Mouse (Mus musculus): Measurements from ENCODE around the gene Add1. TPM values are rescaled to one million over a fixed set of nuclear protein-coding genes. Genes with fewer than 3 reads are reported as not detected.

Add1 gene
- total RNA-seq (2021), result 100 to 1,000 TPM; 127 to 136 TPM
- long read RNA-seq, experiment 1, full-length matches to known transcripts, result 27 of 45 reads
- long read RNA-seq, experiment 1, partial matches to known transcripts, result 5 of 45 reads
- long read RNA-seq, experiment 1, other reads (novel, unspliced or antisense), result 13 of 45 reads
- long read RNA-seq, experiment 2, transcript Add1-205 (15 exons, 3,761 nt), result major isoform, 15 of 75 reads
- long read RNA-seq, experiment 2, partial matches to known transcripts, result 56 of 75 reads
- long read RNA-seq, experiment 2, other reads (novel, unspliced or antisense), result 4 of 75 reads

- peak; percentile 93 to 94 for DNase-seq (ENCODE audit: low spot score in 2 of 2)
These were observed at the start of gene Add1 for GRCm38 (mm10) chr5:34573268-34574221. Gene Add1 (plus strand): TSS chr5:34573664.

GRCm38 (mm10) chr5:34523958-34524485, 49.4 kb upstream of the Add1 start:
- no peak for DNase-seq (ENCODE audit: low spot score in 2 of 2)

GRCm38 (mm10) chr5:34524511-34524910, 49.0 kb upstream of the Add1 start:
- DNase-seq (ENCODE audit: low spot score in 2 of 2), result peak in 1 of 2 experiments; percentile 19

GRCm38 (mm10) chr5:34525663-34526476, 47.6 kb upstream of the Add1 start, which contains the start of gene Sh3bp2:
Gene Sh3bp2 (plus strand): TSS chr5:34525838.
- DNase-seq (ENCODE audit: low spot score in 2 of 2), result peak; percentile 97 to 98

GRCm38 (mm10) chr5:34526477-34526775, 47.0 kb upstream of the Add1 start:
- no peak for DNase-seq (ENCODE audit: low spot score in 2 of 2)

- peak in 1 of 2 experiments; percentile 18 for DNase-seq (ENCODE audit: low spot score in 2 of 2)
These were observed 46.1 kb upstream of the Add1 start for GRCm38 (mm10) chr5:34527352-34527751.

GRCm38 (mm10) chr5:34528724-34529123, 44.7 kb upstream of the Add1 start:
- DNase-seq (ENCODE audit: low spot score in 2 of 2), result no peak

GRCm38 (mm10) chr5:34530116-34530515, 43.3 kb upstream of the Add1 start:
- DNase-seq (ENCODE audit: low spot score in 2 of 2), result no peak

GRCm38 (mm10) chr5:34530687-34531086, 42.8 kb upstream of the Add1 start:
- DNase-seq (ENCODE audit: low spot score in 2 of 2), result no peak

- no peak for DNase-seq (ENCODE audit: low spot score in 2 of 2)
These were observed 40.4 kb upstream of the Add1 start for GRCm38 (mm10) chr5:34533066-34533465.

GRCm38 (mm10) chr5:34533820-34534219, 39.6 kb upstream of the Add1 start:
- peak in 1 of 2 experiments; percentile 29 for DNase-seq (ENCODE audit: low spot score in 2 of 2)

GRCm38 (mm10) chr5:34534776-34535581, 38.5 kb upstream of the Add1 start:
- DNase-seq (ENCODE audit: low spot score in 2 of 2), result peak; percentile 58 to 74

GRCm38 (mm10) chr5:34535831-34536230, 37.6 kb upstream of the Add1 start:
- peak in 1 of 2 experiments; percentile 42 for DNase-seq (ENCODE audit: low spot score in 2 of 2)

GRCm38 (mm10) chr5:34538079-34538478, 35.4 kb upstream of the Add1 start:
- no peak for DNase-seq (ENCODE audit: low spot score in 2 of 2)

GRCm38 (mm10) chr5:34538527-34538926, 34.9 kb upstream of the Add1 start:
- no peak for DNase-seq (ENCODE audit: low spot score in 2 of 2)

GRCm38 (mm10) chr5:34539121-34539520, 34.3 kb upstream of the Add1 start:
- DNase-seq (ENCODE audit: low spot score in 2 of 2), result no peak

- no peak for DNase-seq (ENCODE audit: low spot score in 2 of 2)
These were observed 31.3 kb upstream of the Add1 start for GRCm38 (mm10) chr5:34542166-34542565.

- DNase-seq (ENCODE audit: low spot score in 2 of 2), result no peak
These were observed 30.4 kb upstream of the Add1 start for GRCm38 (mm10) chr5:34543114-34543513.

GRCm38 (mm10) chr5:34547410-34547809, 26.1 kb upstream of the Add1 start:
- DNase-seq (ENCODE audit: low spot score in 2 of 2), result no peak

GRCm38 (mm10) chr5:34549135-34549482, 24.4 kb upstream of the Add1 start:
- DNase-seq (ENCODE audit: low spot score in 2 of 2), result no peak
